Mouse (Mus musculus) heart, adult 2 months (tissue): ENCODE measurements around the gene Arg2.
A peak's percentile ranks its signal among the peaks of the same experiment; 100 is the strongest.

Experiments
- CTCF ChIP-seq: fragments of 200-600 bp; IDR thresholded peaks from 2 replicates; pipeline ENCODE4 v1.8.1; 2022; ENCODE audit warnings: antibody characterized with exemption, mild to moderate bottlenecking, moderate library complexity
- EP300 ChIP-seq: fragments of 200-500 bp; IDR thresholded peaks from 2 replicates; pipeline ENCODE4 v1.6.1; 2011; ENCODE audit warnings: low read depth, low read length, control low read depth; ENCODE audit not compliant: insufficient read depth
- POLR2A ChIP-seq: fragments of 200-500 bp; IDR thresholded peaks from 2 replicates; pipeline ENCODE4 v1.6.1; 2011; ENCODE audit warnings: mild to moderate bottlenecking, low read depth, low read length, control low read depth; ENCODE audit not compliant: insufficient read depth

DNA sequence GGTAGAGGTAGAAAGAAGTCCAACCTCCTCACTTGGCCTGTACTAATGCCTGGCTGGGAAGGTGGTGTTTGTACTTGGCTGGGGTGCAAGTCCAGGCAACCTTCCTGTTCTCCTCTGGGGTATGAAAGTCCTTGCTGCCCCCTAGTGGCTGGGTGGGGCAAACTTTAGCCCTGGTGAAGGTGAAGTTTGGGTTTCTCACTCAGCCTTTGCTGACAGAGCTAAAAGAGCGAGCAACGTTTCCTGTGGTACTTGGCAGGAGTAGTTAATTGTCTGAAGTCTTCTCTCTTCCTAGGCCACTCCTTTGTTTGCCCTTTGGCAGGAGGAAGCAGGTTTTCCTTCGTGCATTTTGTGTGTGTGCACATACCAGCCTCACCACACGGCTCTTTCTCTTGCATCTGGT lies 38.0 kb upstream of the Arg2 start:
- TF ChIP-seq CTCF = peak; percentile 83
- no peak for TF ChIP-seq POLR2A
- peak; percentile 82; the same call in 1 of the 2 replicates for TF ChIP-seq EP300
